Mouse (Mus musculus): Measurements from ENCODE around the gene Vps8. TPM values are rescaled to one million over a fixed set of nuclear protein-coding genes. Genes with fewer than 3 reads are reported as not detected.

The Vps8 gene
- total and polyA plus RNA-seq, 3 experiments = 13.6 to 17.6 (median 15.9) TPM

GRCm38 (mm10) chr16:21389316-21389715 lies 33.6 kb upstream of the Vps8 start:
- Histone ChIP-seq H3K27me3 (replicated peaks) (peaks cover 2% of the 10 kb centered on the region), H3K4me1 (ENCODE audit: control insufficient read depth in 1 of 2, insufficient read depth in 2 of 2) (peaks cover 11 to 26% of the 10 kb centered on the region in 2 experiments), H3K4me2 (ENCODE audit: insufficient read depth, low read depth, poor library complexity, severe bottlenecking) (no peak overlapping the region), H3K79me2 (replicated peaks; ENCODE audit: control insufficient read depth, extremely low read depth, insufficient read depth, poor library complexity, severe bottlenecking) (no peaks in the 10 kb centered on the region), H3K27ac (ENCODE audit: insufficient read depth, low read depth) (no peak overlapping the region), H3K9me3 (replicated peaks; ENCODE audit: low read length) (no peaks in the 10 kb centered on the region), H3K4me3 (replicated peaks in 1 of 3; ENCODE audit: low read depth in 2 of 3, low read length in 2 of 3, poor library complexity in 1 of 3) (no peak overlapping the region), H3K36me3 (replicated peaks in 1 of 2; ENCODE audit: control insufficient read depth in 1 of 2, insufficient read depth in 1 of 2, low read length in 1 of 2) (no peaks in the 10 kb centered on the region), H3K9ac (ENCODE audit: insufficient read depth, low read depth) (no peak overlapping the region)
- in situ Hi-C loops (cut with MboI; ENCODE audit: low pct_ligation_motif_present, low pct_unique_long_range_greater_than_20kb, low sequenced_read_pairs) (no loop called here), dilution Hi-C loops (cut with MboI; ENCODE audit: extremely low pct_ligation_motif_present, extremely low pct_unique_long_range_greater_than_20kb, low sequenced_read_pairs) (no loop called here)
- no peak for DNase-seq (ENCODE audit: extremely low read depth)
- TF ChIP-seq BHLHE40 (IDR thresholded peaks at IDR 0.05; ENCODE audit: low read depth, low read length) (no peak), RAD21 (IDR thresholded peaks at IDR 0.05; ENCODE audit: low read depth, low read length) (no peak), SMC3 (IDR thresholded peaks at IDR 0.05; ENCODE audit: low read depth, low read length) (no peak), TCF12 (IDR thresholded peaks at IDR 0.05; ENCODE audit: low read depth, low read length) (no peak), MYC (IDR thresholded peaks at IDR 0.05; ENCODE audit: low read depth, low read length) (no peak), PAX5 (IDR thresholded peaks at IDR 0.05; ENCODE audit: low read length) (no peak), MEF2A (IDR thresholded peaks at IDR 0.05; ENCODE audit: borderline replicate concordance, low read depth, low read length) (no peak), CTCF (conservative IDR thresholded peaks at IDR 0.05 in 1 of 2, IDR thresholded peaks at IDR 0.05 in 1 of 2; ENCODE audit: low read depth in 2 of 2, low read length in 2 of 2) (no peak)

- TF ChIP-seq ZC3H11A (IDR thresholded peaks at IDR 0.05; ENCODE audit: low read depth, low read length) (no peak), TBP (conservative IDR thresholded peaks at IDR 0.05; ENCODE audit: low read depth, low read length) (no peak), TCF12 (IDR thresholded peaks at IDR 0.05; ENCODE audit: low read depth, low read length) (no peak), KAT2A (IDR thresholded peaks at IDR 0.05; ENCODE audit: insufficient replicate concordance, low read length) (no peak), PAX5 (IDR thresholded peaks at IDR 0.05; ENCODE audit: low read length) (no peak), ZMIZ1 (IDR thresholded peaks at IDR 0.05; ENCODE audit: low read depth, low read length) (no peak), MAZ (IDR thresholded peaks at IDR 0.05; ENCODE audit: low read depth, low read length) (no peak), POLR2AphosphoS2 (IDR thresholded peaks at IDR 0.05; ENCODE audit: low read depth, low read length) (no peak), BHLHE40 (IDR thresholded peaks at IDR 0.05; ENCODE audit: low read depth, low read length) (no peak), MXI1 (IDR thresholded peaks at IDR 0.05; ENCODE audit: low read depth, low read length) (no peak), SIN3A (IDR thresholded peaks at IDR 0.05; ENCODE audit: low read length) (no peak), CHD1 (IDR thresholded peaks at IDR 0.05; ENCODE audit: low read depth, low read length) (no peak), UBTF (IDR thresholded peaks at IDR 0.05; ENCODE audit: low read depth, low read length) (no peak), GABPA (IDR thresholded peaks at IDR 0.05; ENCODE audit: insufficient replicate concordance, low read depth, low read length) (no peak), IRF4 (IDR thresholded peaks at IDR 0.05; ENCODE audit: low read depth, low read length) (no peak), CHD2 (IDR thresholded peaks at IDR 0.05; ENCODE audit: low read length) (no peak), NRF1 (IDR thresholded peaks at IDR 0.05; ENCODE audit: low read depth, low read length) (no peak), ETS1 (conservative IDR thresholded peaks at IDR 0.05; ENCODE audit: low read depth, low read length) (no peak), JUND (conservative IDR thresholded peaks at IDR 0.05; ENCODE audit: low read depth, low read length) (no peak)
- Histone ChIP-seq H3K27ac (ENCODE audit: insufficient read depth, low read depth) (no peak overlapping the region), H3K79me2 (replicated peaks; ENCODE audit: control insufficient read depth, extremely low read depth, insufficient read depth, poor library complexity, severe bottlenecking) (no peaks in the 10 kb centered on the region), H3K4me2 (ENCODE audit: insufficient read depth, low read depth, poor library complexity, severe bottlenecking) (no peak overlapping the region), H3K36me3 (replicated peaks in 1 of 2; ENCODE audit: control insufficient read depth in 1 of 2, insufficient read depth in 1 of 2, low read length in 1 of 2) (no peaks in the 10 kb centered on the region), H3K4me3 (replicated peaks in 1 of 3; ENCODE audit: low read depth in 2 of 3, low read length in 2 of 3, poor library complexity in 1 of 3) (no peak overlapping the region), H3K9ac (ENCODE audit: insufficient read depth, low read depth) (no peak overlapping the region), H3K27me3 (replicated peaks) (peaks cover 2% of the 10 kb centered on the region), H3K9me3 (replicated peaks; ENCODE audit: low read length) (no peaks in the 10 kb centered on the region), H3K4me1 (ENCODE audit: control insufficient read depth in 1 of 2, insufficient read depth in 2 of 2) (peaks cover 0 to 15% of the 10 kb centered on the region in 2 experiments; a peak in 2 of 4 replicates)
- no peak for DNase-seq (ENCODE audit: extremely low read depth)
- dilution Hi-C loops (cut with MboI; ENCODE audit: extremely low pct_ligation_motif_present, extremely low pct_unique_long_range_greater_than_20kb, low sequenced_read_pairs) (no loop called here), in situ Hi-C loops (cut with MboI; ENCODE audit: low pct_ligation_motif_present, low pct_unique_long_range_greater_than_20kb, low sequenced_read_pairs) (loop anchor here (5.0 kb wide), 1 partner anchor 193 kb away; no protein-coding TSS in a partner anchor)
These were observed 32.2 kb upstream of the Vps8 start for GRCm38 (mm10) chr16:21390744-21391143.

Measured in CH12.LX (cell line).